Mouse (Mus musculus) hindbrain, embryonic 15.5 days (tissue): ENCODE measurements around the gene Cnpy3. TPM values are rescaled to one million over a fixed set of nuclear protein-coding genes. Genes with fewer than 3 reads are reported as not detected.
"Not testable (repeated sequence)": the region's sequence is repeated elsewhere in the genome, so short reads cannot be mapped to it uniquely, and the experiment has no call there.

Experiments
- ATAC-seq: fragments of 200-750 bp; cut with Nextera tagmentation; 2 replicates; pipeline ENCODE4 v1.8.0; 2017; ENCODE audit warnings: low read depth, moderate number of reproducible peaks, moderate TSS enrichment; ENCODE audit not compliant: low FRiP score
- H3K27ac ChIP-seq: fragments of 300-500 bp; sonication (generic); replicated peaks from 2 replicates; pipeline ENCODE4 v1.5.1; 2015; ENCODE audit warnings: mild to moderate bottlenecking, inconsistent platforms
- H3K27me3 ChIP-seq: fragments of 300-500 bp; sonication (generic); 2 replicates; pipeline ENCODE4 v1.6.1; 2015; ENCODE audit warnings: control low read depth, inconsistent platforms
- H3K36me3 ChIP-seq: fragments of 300-500 bp; sonication (generic); 2 replicates; pipeline ENCODE4 v1.6.1; 2015; ENCODE audit warnings: control low read depth, inconsistent platforms
- H3K4me1 ChIP-seq: fragments of 300-500 bp; sonication (generic); replicated peaks from 2 replicates; pipeline ENCODE4 v1.6.1; 2015; ENCODE audit warnings: control low read depth, inconsistent platforms
- H3K4me2 ChIP-seq: fragments of 300-500 bp; sonication (generic); 2 replicates; pipeline ENCODE4 v1.6.1; 2015; ENCODE audit warnings: moderate library complexity, mild to moderate bottlenecking, inconsistent platforms
- H3K4me3 ChIP-seq: fragments of 300-500 bp; sonication (generic); 2 replicates; pipeline ENCODE4 v1.5.1; 2015; ENCODE audit warnings: mild to moderate bottlenecking, inconsistent platforms
- H3K9ac ChIP-seq: fragments of 300-500 bp; sonication (generic); 2 replicates; pipeline ENCODE4 v1.6.1; 2015; ENCODE audit warnings: inconsistent platforms
- H3K9me3 ChIP-seq: fragments of 300-500 bp; sonication (generic); 2 replicates; pipeline ENCODE4 v1.6.1; 2016; ENCODE audit warnings: control low read depth, inconsistent platforms
- WGBS: fragments of 180-500 bp; shearing (Covaris S2); methylation state at CpG from one replicate; pipeline ENCODE4 v1.1.7; 2015; 5-methylcytosine and 5-hydroxymethylcytosine counted together
- polyA plus RNA-seq: library from polyadenylated mRNA; unstranded; fragments of >200 nt; fragmentation: Nextera tagmentation; extraction: Ambion mirVana; gene quantifications from 2 replicates; pipeline ENCODE4 v1.2.1, GENCODE M21; 2015

The Cnpy3 gene
- polyA plus RNA-seq, 1 experiment from 2014 or later, result 73.5 TPM

DNA sequence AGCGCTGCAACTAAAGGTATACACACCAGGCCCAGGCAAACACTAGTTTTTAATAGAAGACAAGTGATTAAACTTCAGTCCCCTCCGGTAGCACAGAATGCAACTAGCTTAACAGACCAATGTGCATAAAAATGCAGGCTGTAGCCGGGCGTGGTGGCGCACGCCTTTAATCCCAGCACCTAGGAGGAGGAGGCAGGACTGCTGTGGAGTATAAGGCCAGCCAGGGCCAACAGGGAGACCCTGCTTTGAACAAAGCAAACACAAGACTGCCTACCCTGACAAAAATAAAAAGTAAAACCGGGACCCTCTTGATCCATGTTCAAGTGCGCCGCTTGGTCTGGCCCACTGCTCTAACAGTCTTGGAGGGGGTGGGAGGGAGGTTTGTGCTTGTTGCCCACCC lies 23.1 kb upstream of the Cnpy3 start:
- no peaks in the 10 kb centered on the region for H3K9me3 ChIP-seq
- no peaks in the 10 kb centered on the region for H3K27me3 ChIP-seq
- H3K9ac ChIP-seq, result no peak overlapping the region
- peaks cover 20% of the 10 kb centered on the region for H3K4me1 ChIP-seq
- ATAC-seq, result no peak
- H3K4me2 ChIP-seq, result no peak overlapping the region
- H3K36me3 ChIP-seq, result peaks cover 56% of the 10 kb centered on the region
- WGBS, result 96% methylated on average over 9 of the region's 9 CpGs
- H3K4me3 ChIP-seq, result no peak overlapping the region
- no peak overlapping the region for H3K27ac ChIP-seq

DNA sequence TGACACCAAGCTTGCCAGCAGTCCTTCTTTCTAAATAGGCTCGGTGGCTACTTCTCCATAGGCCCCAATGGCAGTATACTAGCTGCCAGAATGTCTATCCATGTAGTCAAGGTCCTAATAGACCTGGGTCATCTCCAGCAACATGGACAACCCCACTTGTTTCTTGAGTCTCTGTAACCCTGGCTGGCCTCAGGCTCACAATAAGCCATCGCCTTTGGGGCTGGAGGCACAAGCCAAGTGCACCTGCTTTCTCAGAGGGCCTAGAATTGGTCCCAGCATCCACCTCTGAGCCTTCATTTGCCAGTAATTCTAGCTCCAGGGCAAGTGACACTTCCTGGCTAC lies 22.1 kb upstream of the Cnpy3 start:
- H3K9ac ChIP-seq, result no peak overlapping the region

DNA sequence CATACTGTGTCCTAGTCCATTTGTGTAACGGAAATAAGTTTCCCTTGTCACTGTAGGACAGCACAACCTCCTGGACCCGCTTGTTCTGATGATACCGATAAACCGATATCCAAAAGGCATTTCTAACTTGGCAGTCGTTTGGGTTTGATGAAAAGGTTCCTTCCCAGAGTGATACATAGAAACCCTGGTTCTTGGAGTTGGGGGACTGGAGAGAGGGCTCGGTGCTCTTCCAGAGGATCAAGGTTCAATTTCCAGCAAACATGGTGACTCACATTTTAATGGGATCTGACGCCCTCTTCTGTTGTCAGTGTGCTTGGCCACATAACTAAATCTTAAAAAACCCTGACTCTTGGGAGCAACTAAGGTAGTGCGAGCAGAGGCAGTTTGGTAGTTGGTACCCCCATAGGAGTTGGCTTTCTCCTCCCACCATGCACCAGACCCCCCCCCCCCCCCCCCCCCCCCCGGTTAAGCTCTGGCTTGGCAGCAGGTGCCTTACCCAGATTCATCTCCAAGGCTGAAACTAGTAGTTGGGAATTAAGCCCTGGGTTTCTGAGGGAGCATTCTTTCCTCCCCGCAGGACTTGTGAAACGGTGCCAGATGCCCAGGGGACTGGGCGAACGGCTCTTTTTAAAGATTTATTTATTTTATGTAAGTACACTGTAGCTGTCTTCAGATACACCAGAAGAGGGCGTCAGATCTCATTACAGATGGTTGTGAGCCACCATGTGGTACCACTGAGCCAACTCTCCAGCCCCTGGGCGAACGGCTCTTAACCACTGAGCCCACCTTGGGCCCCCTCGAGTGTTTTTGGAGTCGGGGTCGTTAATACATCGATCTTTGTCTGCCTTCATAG lies 21.5 kb upstream of the Cnpy3 start:
- Histone ChIP-seq H3K4me2 (peak overlapping the region; percentile 92), H3K9me3 (no peaks in the 10 kb centered on the region), H3K4me3 (peak overlapping the region; percentile 91), H3K27me3 (no peaks in the 10 kb centered on the region), H3K9ac (peak overlapping the region; percentile 81), H3K4me1 (peaks cover 20% of the 10 kb centered on the region), H3K27ac (peak overlapping the region; percentile 83), H3K36me3 (peaks cover 42% of the 10 kb centered on the region)
- WGBS, result 8% methylated on average over 19 of the region's 20 CpGs
- ATAC-seq, result no peak

More for the DNA sequence above, 22.1 kb upstream of the Cnpy3 start:
- H3K4me1 ChIP-seq, result peaks cover 20% of the 10 kb centered on the region
- H3K4me2 ChIP-seq, result peak overlapping the region; percentile 92
- no peak for ATAC-seq
- 48% methylated on average over 2 of the region's 2 CpGs for WGBS
- no peaks in the 10 kb centered on the region for H3K27me3 ChIP-seq
- H3K27ac ChIP-seq, result no peak overlapping the region
- no peak overlapping the region for H3K4me3 ChIP-seq
- no peaks in the 10 kb centered on the region for H3K9me3 ChIP-seq
- H3K36me3 ChIP-seq, result peaks cover 48% of the 10 kb centered on the region

DNA sequence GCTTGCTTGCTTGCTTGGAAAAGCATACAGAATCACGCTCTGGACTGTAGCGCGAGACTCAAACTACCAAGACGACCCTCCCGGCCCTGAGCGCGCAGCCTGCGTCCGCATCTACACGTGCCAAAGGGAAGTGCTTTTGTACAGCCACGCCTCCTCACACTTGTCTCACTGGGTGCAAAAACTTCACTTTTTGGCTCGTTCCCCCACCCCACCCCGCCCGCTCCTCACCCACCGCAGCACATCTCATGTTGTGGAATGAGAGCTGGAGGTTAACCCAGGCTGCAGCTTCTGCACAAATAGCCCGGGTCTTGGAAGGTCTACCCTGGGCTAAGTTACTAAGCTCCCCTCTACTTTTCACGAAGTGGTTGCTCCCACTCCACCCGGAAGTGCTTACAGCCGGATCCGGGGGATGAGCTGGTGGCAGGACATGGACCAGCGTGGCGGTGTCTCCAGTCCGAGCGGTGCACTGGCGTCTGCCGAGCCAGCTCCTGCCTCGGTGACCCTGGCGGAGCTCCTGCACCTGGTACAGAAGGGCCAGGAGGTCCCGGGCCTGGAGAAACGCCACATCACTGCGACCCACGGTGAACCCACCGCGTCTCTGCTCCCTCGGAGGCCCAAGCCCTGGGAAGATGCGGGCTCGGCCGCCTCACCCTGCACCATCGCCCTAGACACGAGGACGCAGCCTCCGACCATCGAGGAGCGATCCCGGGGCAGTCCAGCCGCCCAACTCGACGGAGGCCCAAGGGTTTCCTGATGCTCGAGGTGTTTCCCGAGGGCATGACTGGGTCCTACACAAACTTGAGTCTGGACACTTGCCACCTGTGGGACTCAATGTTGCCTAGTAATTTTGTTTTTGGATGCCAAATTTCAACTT lies 20.6 kb upstream of the Cnpy3 start, which contains the start of gene 2310039H08Rik:
2310039H08Rik (plus strand) TSS at position 232 of the 874 bp plus-strand sequence.
- no peaks in the 10 kb centered on the region for H3K27me3 ChIP-seq
- H3K4me3 ChIP-seq, result peak within 1 kb of the TSS; percentile 91
- H3K9me3 ChIP-seq, result no peaks in the 10 kb centered on the region
- ATAC-seq, result peak; percentile 95
- H3K4me1 ChIP-seq, result peaks cover 20% of the 10 kb centered on the region
- peak within 1 kb of the TSS; percentile 92 for H3K4me2 ChIP-seq
- H3K36me3 ChIP-seq, result peaks cover 33% of the 10 kb centered on the region
- H3K9ac ChIP-seq, result peak within 1 kb of the TSS; percentile 81
- under 1% methylated on average over 50 of the region's 50 CpGs for WGBS
- peak within 1 kb of the TSS; percentile 83 for H3K27ac ChIP-seq

DNA sequence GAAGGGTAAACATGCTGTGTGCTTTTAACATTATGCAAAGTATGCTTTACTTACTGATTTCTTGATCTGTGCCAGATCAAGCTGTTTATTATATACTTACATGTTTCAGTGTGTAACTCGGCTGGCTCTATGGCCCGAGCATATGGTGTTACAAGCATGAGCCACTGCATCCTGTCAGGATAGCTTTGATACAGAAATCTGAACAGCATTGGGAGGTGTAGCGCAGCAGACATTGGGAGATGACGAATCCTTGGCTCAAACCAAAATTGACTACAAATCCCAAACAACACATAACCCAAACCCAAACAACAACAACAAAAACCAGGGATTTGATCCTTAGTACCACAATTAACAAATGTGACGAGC lies 20.0 kb upstream of the Cnpy3 start:
- 11% methylated on average over 5 of the region's 5 CpGs for WGBS
- Histone ChIP-seq H3K4me2 (peak overlapping the region; percentile 92), H3K27me3 (no peaks in the 10 kb centered on the region), H3K27ac (peak overlapping the region; percentile 83), H3K4me1 (peaks cover 20% of the 10 kb centered on the region), H3K36me3 (peaks cover 27% of the 10 kb centered on the region), H3K9ac (peak overlapping the region; percentile 81), H3K4me3 (peak overlapping the region; percentile 91), H3K9me3 (no peaks in the 10 kb centered on the region)
- ATAC-seq, result peak; percentile 51

DNA sequence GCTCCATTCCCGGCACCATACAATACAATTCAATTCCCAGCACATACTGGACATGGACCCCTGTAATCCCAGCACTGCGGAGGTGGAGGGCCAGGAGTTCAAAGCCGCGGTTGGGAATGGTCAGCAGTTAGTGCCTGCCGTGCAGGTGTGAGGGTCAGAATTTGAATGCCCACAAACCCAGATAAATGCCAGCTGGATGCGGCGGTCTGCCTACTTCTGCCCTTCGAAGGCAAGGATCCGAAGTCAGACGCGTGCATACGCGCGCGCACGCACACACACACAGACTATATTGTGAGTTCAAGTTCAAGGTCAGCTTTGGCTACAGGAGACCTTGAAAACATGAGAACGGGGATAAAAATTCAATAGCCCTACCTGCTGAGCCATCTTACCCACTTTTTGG lies 19.6 kb upstream of the Cnpy3 start:
- H3K9ac ChIP-seq, result peak overlapping the region; percentile 81
- H3K4me2 ChIP-seq, result peak overlapping the region; percentile 92
- H3K27ac ChIP-seq, result peak overlapping the region; percentile 83
- no peak for ATAC-seq
- no peaks in the 10 kb centered on the region for H3K9me3 ChIP-seq
- 58% methylated on average over 17 of the region's 17 CpGs for WGBS
- peaks cover 23% of the 10 kb centered on the region for H3K36me3 ChIP-seq
- peaks cover 20% of the 10 kb centered on the region for H3K4me1 ChIP-seq
- H3K27me3 ChIP-seq, result no peaks in the 10 kb centered on the region
- H3K4me3 ChIP-seq, result peak overlapping the region; percentile 91

DNA sequence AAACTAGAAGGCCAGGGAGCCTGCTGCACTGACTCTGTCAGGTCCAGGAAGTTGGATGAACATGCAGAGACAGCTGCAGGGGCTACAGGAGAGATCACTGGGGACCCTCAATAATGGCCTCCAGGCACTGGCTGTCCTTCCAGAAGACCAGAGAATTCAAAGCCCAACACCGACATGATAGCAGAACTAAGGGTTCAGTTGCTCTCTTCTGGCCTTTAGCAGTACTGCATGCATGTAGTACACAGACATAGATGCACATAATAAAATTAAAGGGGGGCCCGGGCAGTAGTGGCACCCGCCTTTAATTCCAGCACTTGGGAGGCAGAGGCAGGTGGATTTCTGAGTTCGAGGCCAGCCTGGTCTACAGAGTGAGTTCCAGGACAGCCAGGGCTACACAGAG lies 19.0 kb upstream of the Cnpy3 start:
- Histone ChIP-seq H3K4me2 (no peak overlapping the region), H3K9me3 (no peaks in the 10 kb centered on the region), H3K4me3 (no peak overlapping the region), H3K9ac (no peak overlapping the region), H3K27me3 (no peaks in the 10 kb centered on the region), H3K27ac (no peak overlapping the region), H3K4me1 (peaks cover 20% of the 10 kb centered on the region), H3K36me3 (peaks cover 17% of the 10 kb centered on the region)
- no peak for ATAC-seq
- 84% methylated on average over 4 of the region's 4 CpGs for WGBS

DNA sequence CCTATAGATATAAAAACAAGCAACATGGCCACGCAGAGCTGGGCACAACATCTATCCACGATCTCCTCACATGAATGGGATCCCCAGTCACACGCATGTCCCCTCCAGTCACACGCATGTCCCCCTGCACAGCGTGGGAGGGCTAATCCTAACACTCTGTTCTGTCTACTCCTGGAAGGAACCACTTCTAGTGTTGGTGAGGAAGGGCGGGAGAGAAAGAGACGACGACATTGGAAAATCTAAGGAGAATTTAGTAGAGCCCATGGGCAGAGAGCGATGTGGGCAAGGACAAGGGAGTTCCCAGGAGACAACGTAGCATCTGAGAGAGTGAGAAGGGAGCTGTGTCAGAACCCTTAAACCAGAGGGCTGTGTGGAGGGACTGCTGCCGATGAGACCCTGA lies 18.5 kb upstream of the Cnpy3 start:
- Histone ChIP-seq H3K4me3 (no peak overlapping the region), H3K4me1 (peaks cover 20% of the 10 kb centered on the region), H3K36me3 (peaks cover 12% of the 10 kb centered on the region), H3K27me3 (no peaks in the 10 kb centered on the region), H3K9me3 (no peaks in the 10 kb centered on the region), H3K9ac (no peak overlapping the region), H3K27ac (no peak overlapping the region), H3K4me2 (no peak overlapping the region)
- 92% methylated on average over 11 of the region's 11 CpGs for WGBS
- no peak for ATAC-seq

DNA sequence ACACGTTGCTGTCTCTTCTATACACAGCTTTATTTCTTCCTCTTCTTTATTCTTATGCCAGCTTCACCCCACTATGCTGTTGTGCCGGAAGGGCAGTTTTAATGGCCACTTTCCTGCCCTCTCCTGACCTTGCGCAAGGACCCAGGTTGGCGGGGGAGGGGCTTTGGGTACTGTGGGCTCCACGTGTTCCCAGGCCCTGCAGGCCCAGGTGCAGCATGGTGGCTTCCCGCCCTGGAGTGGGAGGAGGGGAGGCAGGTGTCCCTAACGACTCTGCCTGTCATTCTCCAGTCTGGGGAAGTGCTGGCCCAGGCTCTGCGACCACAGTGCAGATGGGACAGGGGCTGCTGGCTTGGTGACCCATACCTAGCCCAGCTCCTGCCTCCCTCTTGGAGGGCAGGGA lies 15.9 kb upstream of the Cnpy3 start:
- no peak overlapping the region for H3K4me2 ChIP-seq
- H3K36me3 ChIP-seq, result no peaks in the 10 kb centered on the region
- H3K4me3 ChIP-seq, result no peak overlapping the region
- no peak for ATAC-seq
- 58% methylated on average over 8 of the region's 8 CpGs for WGBS
- H3K27me3 ChIP-seq, result no peaks in the 10 kb centered on the region
- H3K4me1 ChIP-seq, result peaks cover 7% of the 10 kb centered on the region
- H3K9ac ChIP-seq, result no peak overlapping the region
- no peak overlapping the region for H3K27ac ChIP-seq
- no peaks in the 10 kb centered on the region for H3K9me3 ChIP-seq

DNA sequence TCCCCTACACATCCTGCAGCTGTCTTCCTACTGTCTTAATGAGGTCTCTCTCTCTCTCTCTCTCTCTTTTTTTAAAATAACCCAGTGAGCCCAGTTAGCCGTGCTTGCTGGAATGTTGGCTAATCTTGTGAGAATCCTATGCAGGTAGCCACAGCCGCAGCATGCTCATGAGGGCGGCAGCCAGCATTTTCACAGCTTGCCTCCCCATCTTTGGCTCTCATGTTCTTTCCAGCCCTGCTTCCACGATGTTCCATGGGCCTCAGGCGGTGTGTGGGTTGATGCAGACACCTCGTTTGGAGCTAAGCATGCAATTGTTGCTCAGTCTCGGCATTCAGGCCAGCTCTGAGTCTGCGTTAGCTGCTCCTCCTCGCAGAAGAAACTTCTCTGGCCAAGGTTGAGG lies 12.9 kb upstream of the Cnpy3 start:
- not testable (repeated sequence) for H3K9me3 ChIP-seq, H3K27me3 ChIP-seq, H3K36me3 ChIP-seq, H3K4me3 ChIP-seq, ATAC-seq, H3K4me1 ChIP-seq, H3K27ac ChIP-seq, H3K9ac ChIP-seq, H3K4me2 ChIP-seq
- 73% methylated on average over 9 of the region's 9 CpGs for WGBS

DNA sequence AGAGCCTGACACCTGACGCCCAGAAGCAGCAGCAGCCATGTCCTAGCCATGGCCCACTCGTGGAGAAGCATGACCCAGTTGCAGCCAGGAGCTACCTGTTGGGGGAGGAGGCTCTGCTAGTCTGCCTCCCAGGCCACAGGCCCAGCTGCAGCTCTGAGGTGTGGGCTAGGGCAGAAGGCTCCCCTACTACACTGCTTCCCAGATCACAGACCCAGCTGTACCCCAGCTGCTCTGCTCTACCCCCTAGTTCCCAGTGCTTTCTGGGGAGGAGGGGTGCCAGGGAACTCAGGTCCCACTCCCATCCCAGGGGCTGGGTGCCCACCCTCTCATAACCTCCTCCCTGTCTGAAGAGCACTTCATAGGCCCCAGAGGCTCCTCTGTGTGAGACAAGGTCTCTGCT lies 11.5 kb upstream of the Cnpy3 start, which contains the start of gene Ptcra:
Ptcra (minus strand) TSS at position 169 of the 400 bp plus-strand sequence.
- no peak within 1 kb of the TSS for H3K9ac ChIP-seq
- no peak within 1 kb of the TSS for H3K27ac ChIP-seq
- H3K4me1 ChIP-seq, result no peaks in the 10 kb centered on the region
- ATAC-seq, result no peak
- H3K27me3 ChIP-seq, result no peaks in the 10 kb centered on the region
- H3K9me3 ChIP-seq, result no peaks in the 10 kb centered on the region
- H3K4me2 ChIP-seq, result no peak within 1 kb of the TSS
- no peak within 1 kb of the TSS for H3K4me3 ChIP-seq
- WGBS, result 69% methylated on average over 2 of the region's 2 CpGs
- no peaks in the 10 kb centered on the region for H3K36me3 ChIP-seq

DNA sequence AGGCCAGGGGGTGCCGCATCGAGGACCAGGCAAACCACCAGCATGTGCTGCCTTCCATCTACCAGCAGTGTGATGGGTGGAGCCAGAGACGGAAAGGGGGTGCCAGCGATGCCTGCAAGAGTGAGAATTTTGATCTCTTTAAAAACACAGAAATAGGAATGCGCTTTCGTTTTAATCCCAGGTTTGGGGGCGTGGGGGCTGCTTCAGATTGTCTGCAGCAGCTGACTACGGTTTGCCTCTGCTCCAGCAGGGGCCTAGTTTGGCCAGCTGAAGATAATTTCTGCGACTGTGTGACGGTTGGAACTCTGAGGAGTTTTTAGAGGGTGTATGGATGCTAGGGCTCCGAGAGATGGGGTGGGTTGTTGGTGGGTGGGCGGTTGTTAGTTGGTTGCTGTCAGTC lies 6.7 kb upstream of the Cnpy3 start:
- Histone ChIP-seq H3K4me2 (no peak overlapping the region), H3K27ac (no peak overlapping the region), H3K4me1 (no peaks in the 10 kb centered on the region), H3K4me3 (no peak overlapping the region), H3K9ac (no peak overlapping the region), H3K27me3 (no peaks in the 10 kb centered on the region), H3K9me3 (no peaks in the 10 kb centered on the region), H3K36me3 (no peaks in the 10 kb centered on the region)
- ATAC-seq, result no peak
- 89% methylated on average over 12 of the region's 12 CpGs for WGBS
